8 mouse cellular contexts compared by ENCODE assay signal in the genomic region with DNA sequence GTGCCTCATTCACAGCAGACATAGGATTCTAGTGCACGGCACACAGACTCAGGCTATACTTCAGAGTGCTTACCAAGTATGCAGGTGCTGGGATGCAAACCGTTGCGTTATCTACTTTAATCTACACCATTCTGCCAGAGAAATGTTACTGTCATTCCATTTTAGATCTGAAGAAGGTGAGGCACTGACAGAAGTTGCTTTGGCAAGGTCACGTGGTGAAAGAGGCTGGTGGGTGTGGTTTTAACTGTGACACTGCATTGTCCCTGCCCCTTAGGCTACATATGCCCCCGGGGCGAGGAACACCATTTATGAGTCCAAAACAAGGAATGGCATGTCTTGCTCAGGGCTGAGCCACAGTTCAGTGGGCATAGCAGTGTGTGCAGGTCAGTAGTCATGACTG. TPM values are rescaled to one million over a fixed set of nuclear protein-coding genes. Genes with fewer than 3 reads are reported as not detected.
A peak's percentile ranks its signal among the peaks of the same experiment; 100 is the strongest.
DNase-seq lines count a peak whose midpoint lies in the region; ATAC-seq and TF ChIP-seq lines count a peak whose summit lies in the region.

No protein-coding gene starts in this region.

- no peak overlapping the region for H3K4me3 ChIP-seq in kidney, adult 2 months (ENCODE audit: insufficient read depth, low read depth, low read length)
- H3K4me3 ChIP-seq in brown adipose tissue, adult 24 weeks (ENCODE audit: insufficient read depth, low read depth, low read length): no peak overlapping the region
- no peak overlapping the region for H3K4me3 ChIP-seq in limb, embryonic 14.5 days (replicated peaks; ENCODE audit: low read length)
- no peak overlapping the region for H3K4me3 ChIP-seq in midbrain, embryonic 15.5 days

- TF ChIP-seq POLR2A in kidney, adult 2 months (IDR thresholded peaks at IDR 0.05; ENCODE audit: low read depth, low read length): no peak
- no peak for TF ChIP-seq POLR2A in limb, embryonic 14.5 days (IDR thresholded peaks at IDR 0.05; ENCODE audit: borderline replicate concordance, extremely low read depth, insufficient read depth, insufficient read length)

- peak overlapping the region; percentile 82 for H3K27ac ChIP-seq in kidney, adult 2 months (ENCODE audit: insufficient read depth, low read depth, low read length)
- H3K27ac ChIP-seq in brown adipose tissue, adult 24 weeks (replicated peaks; ENCODE audit: low read depth, low read length): peak overlapping the region; percentile 82
- H3K27ac ChIP-seq in limb, embryonic 14.5 days (replicated peaks; ENCODE audit: low read depth, low read length): peak overlapping the region; percentile 74
- no peak overlapping the region for H3K27ac ChIP-seq in midbrain, embryonic 15.5 days

- DNase-seq in kidney, adult 2 months: no peak
- no peak for DNase-seq in kidney, adult 18-20 months
- DNase-seq in 3T3-L1 (ENCODE audit: low read depth, low spot score): peak; percentile 33
- DNase-seq in limb, embryonic 14.5 days (ENCODE audit: low spot score): no peak
- no peak for DNase-seq in frontal cortex, postnatal 14 days (ENCODE audit: low spot score in 2 of 2)
- DNase-seq in embryo, embryonic 10.5 days (ENCODE audit: low spot score): no peak

- no peaks in the 10 kb centered on the region for H3K36me3 ChIP-seq in kidney, adult 2 months (ENCODE audit: control insufficient read depth, insufficient read depth, low read length)
- H3K36me3 ChIP-seq in limb, embryonic 14.5 days (ENCODE audit: control insufficient read depth, insufficient read depth, low read length): no peaks in the 10 kb centered on the region
- no peaks in the 10 kb centered on the region for H3K36me3 ChIP-seq in midbrain, embryonic 15.5 days (replicated peaks)

- no peak overlapping the region for H3K4me2 ChIP-seq in limb, embryonic 14.5 days (replicated peaks; ENCODE audit: low read depth, low read length, severe bottlenecking)
- no peak overlapping the region for H3K4me2 ChIP-seq in midbrain, embryonic 15.5 days

- H3K4me1 ChIP-seq in kidney, adult 2 months (ENCODE audit: control insufficient read depth, insufficient read depth, low read length): peaks cover 25% of the 10 kb centered on the region
- H3K4me1 ChIP-seq in brown adipose tissue, adult 24 weeks (ENCODE audit: control insufficient read depth, insufficient read depth, insufficient read length, low read length): peaks cover 14% of the 10 kb centered on the region
- peaks cover 40% of the 10 kb centered on the region for H3K4me1 ChIP-seq in limb, embryonic 14.5 days (ENCODE audit: control insufficient read depth, insufficient read depth, low read length)
- H3K4me1 ChIP-seq in midbrain, embryonic 15.5 days: peaks cover 4% of the 10 kb centered on the region; the same call in 1 of the 2 replicates

- no peak for TF ChIP-seq CTCF in kidney, adult 2 months (conservative IDR thresholded peaks at IDR 0.05; ENCODE audit: insufficient read depth, insufficient read length, low read depth, low read length)

- no peaks in the 10 kb centered on the region for H3K9me3 ChIP-seq in limb, embryonic 14.5 days (ENCODE audit: control insufficient read depth, low read length)
- no peaks in the 10 kb centered on the region for H3K9me3 ChIP-seq in midbrain, embryonic 15.5 days

- H3K9ac ChIP-seq in limb, embryonic 14.5 days (ENCODE audit: low read depth, low read length, severe bottlenecking): no peak overlapping the region
- no peak overlapping the region for H3K9ac ChIP-seq in midbrain, embryonic 15.5 days

- 80% methylated on average over 6 of the region's 6 CpGs for WGBS in kidney, adult 2 months
- 77% methylated on average over 6 of the region's 6 CpGs for whole genome bisulfite sequencing in limb, embryonic 14.5 days
- 85% methylated on average over 6 of the region's 6 CpGs for WGBS in midbrain, embryonic 15.5 days

- ATAC-seq in limb, embryonic 14.5 days (ENCODE audit: low FRiP score, low read depth): no peak
- ATAC-seq in midbrain, embryonic 15.5 days (replicated peaks): no peak

- no peaks in the 10 kb centered on the region for H3K27me3 ChIP-seq in kidney, adult 2 months (replicated peaks; ENCODE audit: control insufficient read depth, insufficient read depth, low read length)
- H3K27me3 ChIP-seq in limb, embryonic 14.5 days (ENCODE audit: control insufficient read depth, insufficient read depth, low read length): no peaks in the 10 kb centered on the region
- H3K27me3 ChIP-seq in midbrain, embryonic 15.5 days (replicated peaks): no peaks in the 10 kb centered on the region

RNA-seq across cellular contexts. Expression of gene Gsn, which starts 16.7 kb away (rescaled TPM):
- polyA plus RNA-seq in kidney, adult 2 months (2012; rRNA removed): 269 and 357 TPM in 2 replicates
- polyA plus RNA-seq in brown adipose tissue, adult 24 weeks (2012; ENCODE audit: insufficient read depth, insufficient read length, missing spikeins): 804 and 896 TPM in 2 replicates
- polyA plus RNA-seq in limb, embryonic 14.5 days (2012; rRNA removed): 160 and 163 TPM in 2 replicates
- polyA plus RNA-seq in limb, embryonic 14.5 days (2014; fragmentation: Nextera tagmentation; extraction: Ambion mirVana): 196 and 214 TPM in 2 replicates
- 18.9 and 19.2 TPM in 2 replicates for polyA plus RNA-seq in midbrain, embryonic 15.5 days (2015; fragmentation: Nextera tagmentation; extraction: Ambion mirVana)
